Mouse (Mus musculus) intestine, embryonic 14.5 days (tissue): ENCODE measurements at regions not wholly inside any gene's neighbourhood (a gene's known extent, or its start where the extent isn't known, plus 50 kb on each side); places are given as distances from the start of the nearest gene placed in this dataset.

ENCODE experiments used
- ATAC-seq: fragments of 200-750 bp; cut with Nextera tagmentation; replicated peaks from 2 replicates; pipeline ENCODE4 v1.8.0; 2017; ENCODE audit warnings: low read depth, moderate number of reproducible peaks, moderate TSS enrichment, moderate library complexity; ENCODE audit not compliant: low FRiP score, low TSS enrichment
- DNase-seq: peaks from one replicate; pipeline ENCODE4 v3.0.0-alpha.2; 2018; ENCODE audit warnings: low spot score
- H3K27ac ChIP-seq: fragments of 300-500 bp; sonication (generic); 2 replicates; pipeline ENCODE4 v1.5.1; 2014; ENCODE audit warnings: low read depth, mild to moderate bottlenecking, control low read depth
- H3K27me3 ChIP-seq: fragments of 300-500 bp; sonication (generic); replicated peaks from 2 replicates; pipeline ENCODE4 v1.6.1; 2014; ENCODE audit warnings: low read length, control low read depth; ENCODE audit not compliant: control insufficient read depth, insufficient read depth
- H3K36me3 ChIP-seq: fragments of 300-500 bp; sonication (generic); 2 replicates; pipeline ENCODE4 v1.6.1; 2014; ENCODE audit warnings: low read length, control low read depth; ENCODE audit not compliant: control insufficient read depth, insufficient read depth
- H3K4me1 ChIP-seq: fragments of 300-500 bp; sonication (generic); replicated peaks from 2 replicates; pipeline ENCODE4 v1.6.1; 2014; ENCODE audit warnings: low read length, control low read depth, mixed read lengths; ENCODE audit not compliant: control insufficient read depth, insufficient read depth
- H3K4me2 ChIP-seq: fragments of 300-500 bp; sonication (generic); 2 replicates; pipeline ENCODE4 v1.6.1; 2014; ENCODE audit warnings: low read length
- H3K4me3 ChIP-seq: fragments of 300-500 bp; sonication (generic); 2 replicates; pipeline ENCODE4 v1.5.1; 2014; ENCODE audit warnings: low read depth, low read length, control low read depth, mixed read lengths
- H3K9ac ChIP-seq: fragments of 300-500 bp; sonication (generic); 2 replicates; pipeline ENCODE4 v1.6.1; 2014; ENCODE audit warnings: mild to moderate bottlenecking, low read length
- H3K9me3 ChIP-seq: fragments of 300-500 bp; sonication (generic); 2 replicates; pipeline ENCODE4 v1.6.1; 2016; ENCODE audit warnings: low read length, control low read depth; ENCODE audit not compliant: control insufficient read depth
- WGBS: fragments of 180-500 bp; shearing (Covaris S2); extraction: QIAGEN DNeasy Blood & Tissue Kit; methylation state at CpG from one replicate; pipeline ENCODE4 v1.1.7; 2014; 5-methylcytosine and 5-hydroxymethylcytosine counted together

DNA sequence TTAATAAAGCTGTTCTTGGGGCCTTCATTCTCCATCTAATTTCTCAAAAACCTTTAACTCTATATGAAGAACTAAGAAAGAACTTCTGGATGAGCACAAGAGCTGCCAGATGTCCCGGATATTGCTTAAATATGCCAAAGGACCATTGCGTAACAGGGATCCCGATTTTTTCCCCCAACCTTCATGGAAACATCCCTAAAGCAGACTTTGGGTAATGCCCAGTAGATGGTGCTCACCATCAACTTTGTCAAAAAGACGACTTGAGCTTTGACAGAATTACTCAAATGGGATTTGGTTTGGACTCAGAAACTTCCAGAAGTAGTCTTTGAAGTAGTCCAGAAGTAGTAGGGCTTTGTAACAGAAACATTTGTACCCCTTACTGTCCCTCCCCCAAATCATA lies 89.5 kb upstream of the Cpne4 start:
- Histone ChIP-seq H3K9ac (no peak overlapping the region), H3K4me1 (no peaks in the 10 kb centered on the region), H3K9me3 (no peaks in the 10 kb centered on the region), H3K27ac (no peak overlapping the region), H3K36me3 (no peaks in the 10 kb centered on the region), H3K27me3 (no peaks in the 10 kb centered on the region), H3K4me2 (no peak overlapping the region), H3K4me3 (no peak overlapping the region)
- ATAC-seq (no peak), DNase-seq (no peak)
- WGBS = 26% methylated on average over 4 of the region's 4 CpGs

DNA sequence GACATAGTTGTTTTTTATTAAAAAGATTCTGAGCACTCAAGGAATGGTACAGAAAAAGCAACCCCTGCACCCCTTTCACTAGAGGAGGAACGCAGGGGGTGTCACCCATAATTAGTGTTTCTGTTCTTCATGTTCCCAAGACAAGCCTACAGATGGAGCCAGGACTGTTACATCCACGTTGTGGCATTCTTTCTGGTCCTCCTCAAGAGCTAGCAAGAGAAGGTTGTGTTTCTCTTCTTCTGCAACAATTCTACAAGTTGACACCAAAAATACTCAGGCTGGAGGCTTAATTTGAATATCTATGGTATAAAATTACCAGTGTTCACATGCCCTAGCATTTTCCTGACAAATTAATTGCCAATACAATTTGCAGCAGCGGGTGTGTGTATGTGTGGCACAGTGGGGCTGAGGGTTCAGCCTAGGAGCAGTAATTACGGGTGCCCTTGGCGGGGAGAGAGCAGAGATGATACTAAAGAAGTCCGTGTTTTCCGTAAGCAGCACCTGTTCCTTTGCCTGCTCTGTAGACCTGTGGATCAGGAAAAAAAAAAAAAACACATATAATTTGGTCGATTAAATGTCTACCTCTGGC lies 98.4 kb upstream of the Cpne4 start:
- no peaks in the 10 kb centered on the region for H3K4me1 ChIP-seq
- no peak overlapping the region for H3K4me3 ChIP-seq
- no peaks in the 10 kb centered on the region for H3K9me3 ChIP-seq
- H3K36me3 ChIP-seq = no peaks in the 10 kb centered on the region
- WGBS = 71% methylated on average over 8 of the region's 8 CpGs
- ATAC-seq (no peak), DNase-seq (no peak)
- H3K27me3 ChIP-seq = no peaks in the 10 kb centered on the region
- no peak overlapping the region for H3K4me2 ChIP-seq
- no peak overlapping the region for H3K9ac ChIP-seq
- no peak overlapping the region for H3K27ac ChIP-seq

DNA sequence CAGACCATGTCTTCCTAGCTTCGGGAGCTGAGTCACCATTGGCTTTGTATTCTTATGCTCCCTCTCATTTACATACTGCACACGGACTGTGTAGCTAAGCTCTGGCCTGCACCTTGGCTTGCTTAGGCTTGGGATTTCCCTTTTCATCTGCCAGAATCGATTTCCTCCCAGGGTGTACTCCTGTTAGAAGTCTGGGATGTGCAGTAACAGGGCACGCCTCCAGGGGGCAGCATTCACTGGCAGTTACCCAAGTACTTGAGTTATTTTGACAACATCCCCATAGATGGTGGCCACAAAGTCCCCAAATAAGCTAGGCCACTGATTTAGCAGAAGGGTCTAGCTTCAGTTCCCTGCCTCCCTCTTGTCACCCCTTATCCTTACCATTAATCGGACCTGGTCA lies 102.2 kb upstream of the Cpne4 start:
- Histone ChIP-seq H3K4me2 (no peak overlapping the region), H3K27me3 (no peaks in the 10 kb centered on the region), H3K4me3 (no peak overlapping the region), H3K9me3 (0 out of 2 replicates have a peak, but pooled peaks cover 3% of the 10 kb centered on the region), H3K36me3 (no peaks in the 10 kb centered on the region), H3K9ac (no peak overlapping the region), H3K27ac (no peak overlapping the region), H3K4me1 (no peaks in the 10 kb centered on the region)
- ATAC-seq = no peak
- peak; percentile 65 for DNase-seq
- WGBS = 56% methylated on average over 5 of the region's 5 CpGs

DNA sequence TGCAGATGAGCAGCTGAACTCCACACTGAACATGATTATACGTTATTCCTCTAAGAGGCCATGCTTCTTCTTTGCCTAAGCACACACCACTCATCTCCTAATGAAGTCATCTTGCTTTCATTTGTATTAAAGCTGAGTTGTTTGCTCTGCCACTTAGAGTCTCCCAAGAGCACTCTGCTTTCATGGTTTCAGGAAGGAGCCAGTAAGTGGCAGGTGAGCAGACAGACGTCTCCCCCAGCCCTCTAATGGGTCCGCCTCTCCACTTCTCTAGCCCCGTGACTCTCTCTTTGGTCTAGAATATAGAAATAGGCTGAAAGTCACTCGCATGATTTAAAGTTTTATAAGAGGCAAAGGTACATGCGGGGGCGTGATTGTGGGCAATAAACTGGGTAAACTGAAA lies 103.8 kb upstream of the Cpne4 start:
- 64% methylated on average over 7 of the region's 7 CpGs for WGBS
- Histone ChIP-seq H3K4me2 (no peak overlapping the region), H3K9ac (no peak overlapping the region), H3K4me1 (no peaks in the 10 kb centered on the region), H3K9me3 (0 out of 2 replicates have a peak, but pooled peaks cover 3% of the 10 kb centered on the region), H3K27me3 (no peaks in the 10 kb centered on the region), H3K27ac (no peak overlapping the region), H3K4me3 (no peak overlapping the region), H3K36me3 (no peaks in the 10 kb centered on the region)
- DNase-seq (no peak), ATAC-seq (no peak)

DNA sequence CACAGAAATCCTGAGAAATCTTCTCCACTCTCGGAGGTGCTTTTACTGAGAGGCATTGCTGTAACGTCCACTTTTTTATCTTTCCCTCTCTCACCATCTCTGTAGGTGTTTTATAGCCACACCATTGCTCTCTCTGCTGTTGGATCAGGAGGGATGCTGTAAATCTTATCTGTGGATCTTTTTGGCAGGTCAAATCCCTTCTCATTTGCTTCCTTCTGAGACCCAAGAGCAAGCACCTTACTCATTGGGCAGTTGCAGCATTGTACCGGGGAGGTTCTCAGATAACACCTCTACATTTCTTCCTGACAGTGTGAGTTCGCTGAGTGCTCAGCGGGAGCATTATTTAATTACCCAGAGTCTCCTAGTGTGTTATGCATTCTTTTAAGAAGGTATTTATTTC lies 75.5 kb upstream of the Acpp start:
- no peak overlapping the region for H3K4me3 ChIP-seq
- H3K36me3 ChIP-seq = no peaks in the 10 kb centered on the region
- no peak overlapping the region for H3K4me2 ChIP-seq
- no peak overlapping the region for H3K9ac ChIP-seq
- no peaks in the 10 kb centered on the region; the same call in 1 of the 2 replicates for H3K4me1 ChIP-seq
- WGBS = 20% methylated on average over 5 of the region's 5 CpGs
- ATAC-seq (no peak), DNase-seq (no peak)
- 0 out of 2 replicates have a peak, but pooled peaks cover 16% of the 10 kb centered on the region for H3K27me3 ChIP-seq
- H3K9me3 ChIP-seq = no peaks in the 10 kb centered on the region
- no peak overlapping the region for H3K27ac ChIP-seq

DNA sequence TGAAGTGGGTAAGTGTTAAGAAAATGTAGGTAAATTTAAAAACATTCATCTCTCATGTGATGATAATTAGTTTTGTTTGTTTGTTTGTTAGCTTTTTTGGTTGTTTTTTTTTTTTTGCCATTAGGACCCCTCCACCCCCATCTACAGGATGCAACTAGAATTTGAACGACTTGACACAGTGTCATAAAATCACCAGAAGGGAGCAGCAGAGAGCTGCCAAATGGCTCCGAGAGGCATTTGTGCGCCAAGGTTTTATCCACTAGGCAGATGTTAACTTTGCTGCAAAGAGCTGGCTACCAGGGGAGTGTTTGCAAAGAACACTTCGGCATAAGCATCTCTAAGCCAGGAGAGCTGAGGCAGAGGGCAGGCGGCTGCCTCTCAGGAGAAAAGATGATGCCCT lies 72.7 kb upstream of the Acpp start:
- no peak overlapping the region for H3K27ac ChIP-seq
- no peak overlapping the region for H3K4me3 ChIP-seq
- DNase-seq (peak; percentile 56), ATAC-seq (no peak)
- no peaks in the 10 kb centered on the region for H3K36me3 ChIP-seq
- H3K27me3 ChIP-seq = 0 out of 2 replicates have a peak, but pooled peaks cover 16% of the 10 kb centered on the region
- H3K9me3 ChIP-seq = no peaks in the 10 kb centered on the region
- 5% methylated on average over 5 of the region's 5 CpGs for WGBS
- no peaks in the 10 kb centered on the region; the same call in 1 of the 2 replicates for H3K4me1 ChIP-seq
- H3K4me2 ChIP-seq = peak overlapping the region; percentile 55; the same call in 1 of the 2 replicates
- no peak overlapping the region for H3K9ac ChIP-seq

DNA sequence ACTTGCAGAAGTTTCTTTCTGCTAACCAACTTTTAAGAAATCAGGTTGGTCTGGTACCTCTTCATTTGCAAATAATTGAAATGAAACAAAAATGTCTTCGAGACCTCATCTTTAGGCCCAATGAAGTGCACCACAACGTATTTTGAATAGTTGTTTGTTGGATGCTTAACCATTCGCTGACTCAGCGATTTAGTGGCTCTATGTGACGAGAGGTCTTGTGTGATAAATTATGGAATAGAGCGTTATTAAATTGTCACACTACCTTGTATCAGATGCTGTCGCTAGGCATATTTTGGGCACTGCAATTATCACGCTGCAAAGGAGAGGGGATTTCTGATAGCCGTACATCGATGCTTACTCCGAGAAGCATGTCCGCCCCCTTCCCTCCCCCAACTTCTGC lies 71.8 kb upstream of the Acpp start:
- Histone ChIP-seq H3K9ac (no peak overlapping the region), H3K27me3 (0 out of 2 replicates have a peak, but pooled peaks cover 16% of the 10 kb centered on the region), H3K4me1 (no peaks in the 10 kb centered on the region; the same call in 1 of the 2 replicates), H3K36me3 (no peaks in the 10 kb centered on the region), H3K27ac (no peak overlapping the region), H3K4me2 (peak overlapping the region; percentile 55), H3K4me3 (peak overlapping the region; percentile 33), H3K9me3 (no peaks in the 10 kb centered on the region)
- 30% methylated on average over 12 of the region's 12 CpGs for WGBS
- no peak for ATAC-seq
- DNase-seq = no peak

DNA sequence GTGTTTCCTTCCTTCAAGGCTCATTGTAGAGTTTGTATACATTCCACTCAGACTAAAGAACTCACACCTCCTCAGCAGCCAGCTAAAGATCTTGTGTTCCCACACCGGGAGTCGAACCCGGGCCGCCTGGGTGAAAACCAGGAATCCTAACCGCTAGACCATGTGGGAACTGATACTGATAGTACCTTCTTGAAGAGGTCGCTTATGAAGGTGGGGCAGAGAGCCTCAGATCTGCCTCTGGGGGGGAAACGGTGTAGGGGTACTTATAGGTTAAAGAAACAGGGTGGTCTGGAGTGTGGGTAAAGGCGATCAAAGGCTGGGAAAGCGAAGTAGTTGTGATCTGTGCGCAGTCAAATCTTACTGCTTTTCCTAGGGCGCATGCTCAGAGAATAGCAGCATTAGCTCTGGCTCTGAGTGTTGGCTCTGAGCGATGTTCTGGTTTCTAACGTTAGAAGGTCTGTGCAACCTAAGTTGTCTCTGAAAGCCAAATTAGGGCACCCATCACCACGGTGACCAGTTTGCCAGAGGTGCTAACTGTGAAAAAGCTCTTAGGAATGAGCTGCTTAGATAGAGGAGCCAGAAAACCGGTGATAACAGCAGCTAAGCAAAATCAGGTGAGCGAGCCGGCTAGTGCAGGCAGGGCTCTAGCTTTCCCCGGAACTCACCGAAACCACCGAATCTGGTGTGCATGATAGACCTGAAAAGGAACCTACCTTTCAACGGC lies 71.2 kb upstream of the Acpp start:
- Histone ChIP-seq H3K4me2 (peak overlapping the region; percentile 55), H3K36me3 (no peaks in the 10 kb centered on the region), H3K27me3 (0 out of 2 replicates have a peak, but pooled peaks cover 16% of the 10 kb centered on the region), H3K4me3 (peak overlapping the region; percentile 33), H3K27ac (no peak overlapping the region), H3K4me1 (no peaks in the 10 kb centered on the region; the same call in 1 of the 2 replicates), H3K9ac (no peak overlapping the region), H3K9me3 (no peaks in the 10 kb centered on the region)
- ATAC-seq (peak; percentile 78), DNase-seq (peak; percentile 76)
- 13% methylated on average over 21 of the region's 21 CpGs for WGBS
